Mouse (Mus musculus) intestine, postnatal 0 days (tissue): ENCODE measurements around the gene Tdgf1. TPM values are rescaled to one million over a fixed set of nuclear protein-coding genes. Genes with fewer than 3 reads are reported as not detected.

Experiments used
- ATAC-seq: fragments of 200-750 bp; cut with Nextera tagmentation; 2 replicates; pipeline ENCODE4 v1.8.0; 2017; ENCODE audit warnings: mild to moderate bottlenecking, moderate TSS enrichment, moderate library complexity
- H3K27ac ChIP-seq: fragments of 300-500 bp; sonication (generic); 2 replicates; pipeline ENCODE4 v1.5.1; 2014; ENCODE audit warnings: mild to moderate bottlenecking, low read depth, low read length, moderate library complexity
- H3K27me3 ChIP-seq: fragments of 300-500 bp; sonication (generic); replicated peaks from 2 replicates; pipeline ENCODE4 v1.6.1; 2014; ENCODE audit warnings: low read length, mixed read lengths; ENCODE audit not compliant: control insufficient read depth, insufficient read depth
- H3K36me3 ChIP-seq: fragments of 300-500 bp; sonication (generic); 2 replicates; pipeline ENCODE4 v1.6.1; 2014; ENCODE audit warnings: mild to moderate bottlenecking, moderate library complexity; ENCODE audit not compliant: control insufficient read depth, insufficient read depth
- H3K4me1 ChIP-seq: fragments of 300-500 bp; sonication (generic); replicated peaks from 2 replicates; pipeline ENCODE4 v1.6.1; 2014; ENCODE audit warnings: antibody characterized with exemption, low read length, mixed read lengths; ENCODE audit not compliant: control insufficient read depth, insufficient read depth
- H3K4me2 ChIP-seq: fragments of 300-500 bp; sonication (generic); replicated peaks from 2 replicates; pipeline ENCODE4 v1.6.1; 2014; ENCODE audit warnings: low read depth, mild to moderate bottlenecking, moderate library complexity
- H3K4me3 ChIP-seq: fragments of 300-500 bp; sonication (generic); 2 replicates; pipeline ENCODE4 v1.5.1; 2014; ENCODE audit warnings: low read depth, low read length
- H3K9ac ChIP-seq: fragments of 300-500 bp; sonication (generic); 2 replicates; pipeline ENCODE4 v1.6.1; 2014; ENCODE audit warnings: mild to moderate bottlenecking, low read depth, low read length
- H3K9me3 ChIP-seq: fragments of 300-500 bp; sonication (generic); 2 replicates; pipeline ENCODE4 v1.6.1; 2016; ENCODE audit warnings: mixed run types; ENCODE audit not compliant: control insufficient read depth
- CTCF ChIP-seq: sonication (generic); IDR thresholded peaks from 2 replicates; pipeline ENCODE4 v1.5.1; 2016; ENCODE audit warnings: low read depth, mild to moderate bottlenecking, control low read depth, antibody characterized with exemption, moderate library complexity
- WGBS: fragments of 180-500 bp; shearing (Covaris S2); extraction: QIAGEN DNeasy Blood & Tissue Kit; methylation state at CpG from one replicate; pipeline ENCODE4 v1.1.7; 2014; 5-methylcytosine and 5-hydroxymethylcytosine counted together
- polyA plus RNA-seq: library from polyadenylated mRNA; unstranded; fragments of >200 nt; fragmentation: Nextera tagmentation; extraction: Ambion mirVana; gene quantifications from 2 replicates; pipeline ENCODE4 v1.2.1, GENCODE M21; 2015

Tdgf1 gene
- polyA plus RNA-seq, 1 experiment from 2014 or later = not detected

- no peak for TF ChIP-seq CTCF
- WGBS = 65% methylated on average over 11 of the region's 11 CpGs
- no peaks in the 10 kb centered on the region for H3K4me1 ChIP-seq
- H3K27me3 ChIP-seq = peaks cover 9% of the 10 kb centered on the region; the same call in 1 of the 2 replicates
- no peak within 1 kb of the TSS for H3K4me2 ChIP-seq
- no peak within 1 kb of the TSS for H3K4me3 ChIP-seq
- ATAC-seq = peak; percentile 28; the same call in 1 of the 2 replicates
- no peaks in the 10 kb centered on the region for H3K36me3 ChIP-seq
- H3K9me3 ChIP-seq = no peaks in the 10 kb centered on the region
- H3K27ac ChIP-seq = no peak within 1 kb of the TSS
- H3K9ac ChIP-seq = no peak within 1 kb of the TSS
Observed at GRCm38 (mm10) chr9:110951397-110951796, 5.4 kb upstream of the Tdgf1 start, which contains the start of gene Lrrc2. Gene Lrrc2 (plus strand): TSS chr9:110951545.

- Histone ChIP-seq H3K4me3 (no peak overlapping the region), H3K9me3 (no peaks in the 10 kb centered on the region), H3K27ac (no peak overlapping the region), H3K9ac (no peak overlapping the region), H3K4me1 (no peaks in the 10 kb centered on the region), H3K4me2 (no peak overlapping the region), H3K36me3 (no peaks in the 10 kb centered on the region), H3K27me3 (peaks cover 8% of the 10 kb centered on the region)
- ATAC-seq = no peak
- no peak for TF ChIP-seq CTCF
- 91% methylated on average over 3 of the region's 3 CpGs for WGBS
Observed at GRCm38 (mm10) chr9:110950109-110950508, 4.2 kb upstream of the Tdgf1 start.

DNA sequence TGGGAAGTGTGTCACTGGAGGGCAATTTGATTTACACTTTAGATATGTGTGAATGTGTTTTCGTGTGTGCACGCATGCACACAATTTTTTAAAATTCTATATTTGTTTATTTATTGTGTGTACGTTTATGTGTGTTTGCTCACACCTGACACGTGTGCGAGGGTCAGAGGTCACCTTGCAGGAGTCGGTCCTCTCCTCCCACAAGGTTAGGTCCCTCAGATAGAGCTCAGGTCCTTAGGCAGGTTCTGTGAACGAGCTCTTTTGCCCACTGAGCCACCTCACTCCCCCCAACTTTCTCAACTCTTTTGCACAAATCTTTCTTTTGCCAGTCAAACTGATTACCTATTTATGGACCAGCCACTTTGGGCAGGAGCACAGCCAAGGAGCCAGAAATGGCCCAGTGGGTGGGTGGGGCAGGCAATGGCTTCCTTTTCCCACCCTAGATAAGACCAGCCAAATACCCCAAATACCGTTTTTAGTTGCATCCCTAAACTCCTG is 2.9 kb upstream of the Tdgf1 start:
- Histone ChIP-seq H3K9me3 (no peaks in the 10 kb centered on the region), H3K36me3 (no peaks in the 10 kb centered on the region), H3K4me1 (no peaks in the 10 kb centered on the region), H3K27me3 (peaks cover 8% of the 10 kb centered on the region), H3K9ac (no peak overlapping the region), H3K4me2 (no peak overlapping the region), H3K27ac (no peak overlapping the region), H3K4me3 (no peak overlapping the region)
- WGBS = 62% methylated on average over 8 of the region's 8 CpGs
- ATAC-seq = no peak
- TF ChIP-seq CTCF = no peak

DNA sequence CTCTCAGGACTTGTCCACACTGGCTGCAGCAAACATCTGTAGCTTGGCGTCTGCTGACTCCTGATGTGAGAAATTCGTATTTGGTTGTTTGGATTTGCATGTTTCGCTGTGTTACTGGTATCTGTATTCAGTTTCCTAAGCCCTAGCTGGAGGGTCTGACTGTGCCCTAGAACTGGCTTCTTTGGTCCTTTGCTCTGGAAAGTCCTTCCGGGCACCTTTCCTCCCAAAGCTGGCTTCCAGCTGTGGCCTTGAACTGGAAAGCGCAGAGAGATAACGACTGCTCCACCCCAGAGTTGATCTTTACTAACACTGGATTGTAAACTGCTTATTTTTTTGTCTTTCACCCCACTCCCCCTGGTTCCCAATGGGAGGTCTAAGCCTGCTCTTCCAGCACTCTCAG is 1.9 kb upstream of the Tdgf1 start:
- no peak overlapping the region for H3K9ac ChIP-seq
- WGBS = 61% methylated on average over 6 of the region's 6 CpGs

DNA sequence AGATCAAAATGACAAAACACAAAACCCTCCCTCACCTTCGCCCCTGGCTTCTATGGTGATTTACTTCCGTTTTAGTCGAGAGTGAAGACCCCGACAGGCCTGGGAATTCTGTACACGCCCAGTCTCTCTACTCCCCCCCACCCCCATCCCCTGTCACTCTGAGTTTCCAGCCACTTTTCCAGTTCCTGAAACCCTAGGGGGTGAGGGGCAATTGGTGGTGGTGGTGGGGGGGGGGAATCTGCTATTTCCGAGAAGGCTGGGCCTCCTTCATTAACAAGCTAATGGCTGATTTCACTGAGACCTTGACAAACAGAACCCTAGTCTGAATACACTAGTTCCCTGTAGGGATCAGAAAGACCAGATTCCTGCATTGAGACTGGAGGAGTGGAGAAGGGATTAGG is 1.3 kb upstream of the Tdgf1 start:
- TF ChIP-seq CTCF = no peak
- Histone ChIP-seq H3K27ac (no peak overlapping the region), H3K4me3 (no peak overlapping the region), H3K4me1 (no peaks in the 10 kb centered on the region), H3K4me2 (no peak overlapping the region), H3K9ac (no peak overlapping the region), H3K9me3 (no peaks in the 10 kb centered on the region), H3K27me3 (peaks cover 5% of the 10 kb centered on the region; the same call in 1 of the 2 replicates), H3K36me3 (no peaks in the 10 kb centered on the region)
- 45% methylated on average over 6 of the region's 6 CpGs for WGBS
- no peak for ATAC-seq

More for the DNA sequence above, 1.9 kb upstream of the Tdgf1 start:
- Histone ChIP-seq H3K4me3 (no peak overlapping the region), H3K27me3 (peaks cover 5% of the 10 kb centered on the region; the same call in 1 of the 2 replicates), H3K4me2 (no peak overlapping the region), H3K4me1 (no peaks in the 10 kb centered on the region), H3K9me3 (no peaks in the 10 kb centered on the region), H3K27ac (no peak overlapping the region), H3K36me3 (no peaks in the 10 kb centered on the region)
- ATAC-seq = no peak
- TF ChIP-seq CTCF = no peak

DNA sequence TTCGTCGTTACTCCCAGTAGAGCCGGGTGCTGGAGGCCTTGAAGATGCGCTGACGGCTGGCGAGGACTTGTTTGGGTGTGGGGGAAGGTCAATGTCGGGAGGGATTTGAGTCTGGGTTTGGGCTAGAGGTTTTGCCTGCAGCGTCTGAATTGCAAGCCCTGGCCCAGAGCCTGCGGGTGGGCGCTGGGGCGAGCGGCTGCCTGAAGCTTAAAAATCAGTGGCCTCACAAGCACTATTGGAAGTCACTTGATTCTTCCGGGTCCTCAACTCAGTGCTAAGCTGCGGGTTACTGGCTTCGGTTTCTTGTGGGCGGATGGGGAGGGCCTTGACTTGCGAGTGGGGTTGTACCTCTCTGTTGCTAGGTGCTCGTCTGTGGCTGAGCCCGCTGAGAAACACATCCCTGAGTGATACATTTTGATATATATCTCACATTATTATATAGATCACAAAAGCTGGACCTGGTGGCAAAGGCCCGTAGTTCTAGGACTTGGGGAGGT is 638 bp upstream of the Tdgf1 start:
- Histone ChIP-seq H3K27me3 (peaks cover 5% of the 10 kb centered on the region; the same call in 1 of the 2 replicates), H3K9me3 (no peaks in the 10 kb centered on the region), H3K4me2 (no peak overlapping the region), H3K4me3 (no peak overlapping the region), H3K36me3 (no peaks in the 10 kb centered on the region), H3K4me1 (no peaks in the 10 kb centered on the region), H3K9ac (no peak overlapping the region), H3K27ac (no peak overlapping the region)
- no peak for ATAC-seq
- 56% methylated on average over 20 of the region's 20 CpGs for WGBS
- no peak for TF ChIP-seq CTCF
